Mouse (Mus musculus) forebrain, postnatal 0 days (tissue): ENCODE measurements around the gene Cyp2b19. TPM values are rescaled to one million over a fixed set of nuclear protein-coding genes. Genes with fewer than 3 reads are reported as not detected.
A peak's percentile ranks its signal among the peaks of the same experiment; 100 is the strongest.

Experiments
- ATAC-seq: fragments of 200-750 bp; cut with Nextera tagmentation; 2 replicates; pipeline ENCODE4 v1.8.0; 2017; ENCODE audit warnings: mild to moderate bottlenecking, moderate library complexity
- DNase-seq: peaks from one replicate; pipeline ENCODE4 v3.0.0-alpha.2; 2015
- H3K27ac ChIP-seq: fragments of 300-500 bp; sonication (generic); 2 replicates; pipeline ENCODE4 v1.5.1; 2014; ENCODE audit warnings: low read depth, mild to moderate bottlenecking, antibody characterized with exemption, low read length, moderate library complexity, mixed read lengths
- H3K27me3 ChIP-seq: fragments of 300-500 bp; sonication (generic); 2 replicates; pipeline ENCODE4 v1.6.1; 2014; ENCODE audit warnings: mild to moderate bottlenecking, low read length, mixed read lengths; ENCODE audit not compliant: insufficient read depth
- H3K36me3 ChIP-seq: fragments of 300-500 bp; sonication (generic); 2 replicates; pipeline ENCODE4 v1.6.1; 2014; ENCODE audit warnings: mild to moderate bottlenecking, moderate library complexity; ENCODE audit not compliant: insufficient read depth
- H3K4me1 ChIP-seq: fragments of 300-500 bp; sonication (generic); 2 replicates; pipeline ENCODE4 v1.6.1; 2014; ENCODE audit warnings: antibody characterized with exemption; ENCODE audit not compliant: insufficient read depth
- H3K4me2 ChIP-seq: fragments of 300-500 bp; sonication (generic); 2 replicates; pipeline ENCODE4 v1.6.1; 2014; ENCODE audit warnings: low read depth, mild to moderate bottlenecking, moderate library complexity
- H3K4me3 ChIP-seq: fragments of 300-500 bp; sonication (generic); 2 replicates; pipeline ENCODE4 v1.5.1; 2014; ENCODE audit warnings: low read depth, low read length, mixed read lengths
- H3K9ac ChIP-seq: fragments of 300-500 bp; sonication (generic); 2 replicates; pipeline ENCODE4 v1.6.1; 2014; ENCODE audit warnings: mild to moderate bottlenecking
- H3K9me3 ChIP-seq: fragments of 300-500 bp; sonication (generic); 2 replicates; pipeline ENCODE4 v1.6.1; 2016; ENCODE audit warnings: low read length
- CTCF ChIP-seq: sonication (generic); IDR thresholded peaks from 2 replicates; pipeline ENCODE4 v1.5.1; 2016; ENCODE audit warnings: antibody characterized with exemption, control low read depth, low read depth
- WGBS: fragments of 180-500 bp; shearing (Covaris S2); extraction: QIAGEN DNeasy Blood & Tissue Kit; methylation state at CpG from one replicate; pipeline ENCODE4 v1.1.7; 2014; 5-methylcytosine and 5-hydroxymethylcytosine counted together
- polyA plus RNA-seq: library from polyadenylated mRNA; unstranded; fragments of >200 nt; fragmentation: Nextera tagmentation; extraction: Ambion mirVana; gene quantifications from 2 replicates; pipeline ENCODE4 v1.2.1, GENCODE M21; 2015
- total RNA-seq: library from RNA; depleted of rRNA; stranded (reverse); fragments of >200 nt; gene quantifications from 2 replicates; pipeline ENCODE4 v1.2.3, GENCODE M21; 2014

Gene Cyp2b19
- total and polyA plus RNA-seq, 2 experiments from 2014 or later = 0.34 TPM; not detected in 1

- Histone ChIP-seq H3K4me2 (no peak overlapping the region), H3K4me3 (no peak overlapping the region), H3K36me3 (no peaks in the 10 kb centered on the region), H3K9me3 (no peaks in the 10 kb centered on the region), H3K4me1 (no peaks in the 10 kb centered on the region), H3K27me3 (no peaks in the 10 kb centered on the region), H3K27ac (no peak overlapping the region), H3K9ac (no peak overlapping the region)
- ATAC-seq = no peak
- 85% methylated on average over 3 of the region's 3 CpGs for WGBS
- no peak for DNase-seq
- no peak for TF ChIP-seq CTCF
These were observed 16.1 kb downstream of the Cyp2b19 start for GRCm38 (mm10) chr7:26772866-26773586.

GRCm38 (mm10) chr7:26775866-26776265 lies 18.9 kb downstream of the Cyp2b19 start:
- Histone ChIP-seq H3K4me2 (no peak overlapping the region), H3K9me3 (no peaks in the 10 kb centered on the region), H3K27me3 (no peaks in the 10 kb centered on the region), H3K4me3 (no peak overlapping the region), H3K4me1 (no peaks in the 10 kb centered on the region), H3K36me3 (no peaks in the 10 kb centered on the region), H3K27ac (no peak overlapping the region), H3K9ac (no peak overlapping the region)
- ATAC-seq (no peak), DNase-seq (peak; percentile 16)
- WGBS = 7% methylated on average over 5 of the region's 6 CpGs
- TF ChIP-seq CTCF = peak; percentile 57

GRCm38 (mm10) chr7:26777806-26778205 lies 20.9 kb downstream of the Cyp2b19 start:
- H3K4me1 ChIP-seq = no peaks in the 10 kb centered on the region
- peak; percentile 19; the same call in 1 of the 2 replicates for TF ChIP-seq CTCF
- ATAC-seq (no peak), DNase-seq (no peak)
- no peak overlapping the region for H3K4me2 ChIP-seq
- no peak overlapping the region for H3K4me3 ChIP-seq
- H3K9me3 ChIP-seq = no peaks in the 10 kb centered on the region
- H3K36me3 ChIP-seq = no peaks in the 10 kb centered on the region
- H3K9ac ChIP-seq = no peak overlapping the region
- 45% methylated on average over 2 of the region's 2 CpGs for WGBS
- no peaks in the 10 kb centered on the region for H3K27me3 ChIP-seq
- H3K27ac ChIP-seq = no peak overlapping the region

- Histone ChIP-seq H3K9me3 (no peaks in the 10 kb centered on the region), H3K4me1 (no peaks in the 10 kb centered on the region), H3K27me3 (no peaks in the 10 kb centered on the region), H3K27ac (no peak overlapping the region), H3K4me3 (no peak overlapping the region), H3K9ac (no peak overlapping the region), H3K4me2 (no peak overlapping the region), H3K36me3 (no peaks in the 10 kb centered on the region)
- peak; percentile 50 for DNase-seq
- TF ChIP-seq CTCF = peak; percentile 70
- 27% methylated on average over 6 of the region's 6 CpGs for WGBS
- ATAC-seq = no peak
These were observed 21.5 kb downstream of the Cyp2b19 start for GRCm38 (mm10) chr7:26778474-26778873.

GRCm38 (mm10) chr7:26779799-26780416 lies 23.0 kb downstream of the Cyp2b19 start:
- 78% methylated on average over 5 of the region's 5 CpGs for WGBS
- DNase-seq = peak; percentile 17
- ATAC-seq = peak; percentile 70
- Histone ChIP-seq H3K9me3 (no peaks in the 10 kb centered on the region), H3K4me2 (peak overlapping the region; percentile 26; the same call in 1 of the 2 replicates), H3K9ac (no peak overlapping the region), H3K4me1 (no peaks in the 10 kb centered on the region), H3K36me3 (no peaks in the 10 kb centered on the region), H3K4me3 (no peak overlapping the region), H3K27me3 (no peaks in the 10 kb centered on the region), H3K27ac (no peak overlapping the region)
- no peak for TF ChIP-seq CTCF

GRCm38 (mm10) chr7:26780510-26780909 lies 23.6 kb downstream of the Cyp2b19 start:
- Histone ChIP-seq H3K27me3 (no peaks in the 10 kb centered on the region), H3K36me3 (no peaks in the 10 kb centered on the region), H3K9me3 (no peaks in the 10 kb centered on the region), H3K4me1 (no peaks in the 10 kb centered on the region), H3K4me2 (peak overlapping the region; percentile 26), H3K9ac (no peak overlapping the region), H3K27ac (no peak overlapping the region), H3K4me3 (peak overlapping the region; percentile 16; the same call in 1 of the 2 replicates)
- peak; percentile 71 for DNase-seq
- peak; percentile 93 for ATAC-seq
- WGBS = 1% methylated on average over 11 of the region's 11 CpGs
- TF ChIP-seq CTCF = peak; percentile 43

- Histone ChIP-seq H3K4me1 (no peaks in the 10 kb centered on the region), H3K4me3 (0 out of 2 replicates have a peak overlapping the region, but pooled peaks have one; percentile 16), H3K27me3 (no peaks in the 10 kb centered on the region), H3K4me2 (peak overlapping the region; percentile 26; the same call in 1 of the 2 replicates), H3K9ac (no peak overlapping the region), H3K27ac (no peak overlapping the region), H3K36me3 (no peaks in the 10 kb centered on the region), H3K9me3 (no peaks in the 10 kb centered on the region)
- no peak for TF ChIP-seq CTCF
- WGBS = 7% methylated on average over 8 of the region's 8 CpGs
- no peak for DNase-seq
- ATAC-seq = no peak
These were observed 24.2 kb downstream of the Cyp2b19 start for GRCm38 (mm10) chr7:26780998-26781766.
